Mouse (Mus musculus) ES-E14 (cell line): ENCODE data around the gene Sult1e1. TPM values are rescaled to one million over a fixed set of nuclear protein-coding genes. Genes with fewer than 3 reads are reported as not detected.

Experiments
- DNase-seq: peaks from one replicate; pipeline ENCODE4 v3.0.0-alpha.2; 2013; ENCODE audit warnings: low read depth, low spot score
- H3K27ac ChIP-seq: 2 replicates; pipeline ENCODE4 v1.5.1; 2012; ENCODE audit warnings: low read depth, mild to moderate bottlenecking, low read length, moderate library complexity, mixed read lengths; ENCODE audit not compliant: poor library complexity, insufficient read depth, severe bottlenecking
- H3K36me3 ChIP-seq: 2 replicates; pipeline ENCODE4 v1.6.1; 2012; ENCODE audit warnings: mild to moderate bottlenecking, low read length, moderate library complexity, mixed read lengths; ENCODE audit not compliant: control insufficient read depth, poor library complexity, insufficient read depth, severe bottlenecking
- H3K4me1 ChIP-seq, 2 experiments: fragments of 150-350 bp in 1 of 2; sonication (generic) in 1 of 2; 2 replicates each; pipeline ENCODE4 v1.6.1; 2012; ENCODE audit warnings: low read length in 2 of 2, mild to moderate bottlenecking in 1 of 2, mixed read lengths in 1 of 2; ENCODE audit not compliant: control insufficient read depth in 2 of 2, insufficient read depth in 2 of 2, poor library complexity in 1 of 2
- H3K4me3 ChIP-seq, 2 experiments: fragments of 150-350 bp in 1 of 2; sonication (generic) in 1 of 2; 2 replicates each; pipeline ENCODE4 v1.5.1; 2012; ENCODE audit warnings: low read length in 2 of 2, low read depth in 1 of 2, mild to moderate bottlenecking in 1 of 2, mixed read lengths in 1 of 2; ENCODE audit not compliant: insufficient read depth in 1 of 2, poor library complexity in 1 of 2, severe bottlenecking in 1 of 2
- H3K9ac ChIP-seq: 2 replicates; pipeline ENCODE4 v1.6.1; 2012; ENCODE audit warnings: low read depth, mild to moderate bottlenecking, low read length, mixed read lengths; ENCODE audit not compliant: poor library complexity, insufficient read depth, severe bottlenecking
- H3K9me3 ChIP-seq: fragments of 150-350 bp; sonication (generic); 2 replicates; pipeline ENCODE4 v1.6.1; 2012; ENCODE audit warnings: low read depth, mild to moderate bottlenecking, low read length; ENCODE audit not compliant: control insufficient read depth, insufficient read depth
- CHD2 ChIP-seq: IDR thresholded peaks from 2 replicates; pipeline ENCODE4 v1.6.1; 2014; ENCODE audit warnings: mild to moderate bottlenecking, low read depth, low read length, inconsistent platforms
- HCFC1 ChIP-seq: IDR thresholded peaks from 2 replicates; pipeline ENCODE4 v1.6.1; 2012; ENCODE audit warnings: low read length, inconsistent platforms, borderline replicate concordance; ENCODE audit not compliant: insufficient read depth
- MAFK ChIP-seq: IDR thresholded peaks from 2 replicates; pipeline ENCODE4 v1.6.1; 2014; ENCODE audit warnings: mild to moderate bottlenecking, low read depth, low read length, inconsistent platforms; ENCODE audit not compliant: insufficient read depth
- ZC3H11A ChIP-seq: IDR thresholded peaks from 2 replicates; pipeline ENCODE4 v1.6.1; 2012; ENCODE audit warnings: low read depth, mild to moderate bottlenecking, inconsistent platforms, low read length, borderline replicate concordance
- ZNF384 ChIP-seq: IDR thresholded peaks from 2 replicates; pipeline ENCODE4 v1.6.1; 2012; ENCODE audit warnings: low read depth, low read length, inconsistent platforms
- in situ Hi-C, 2 experiments: fragments of 600-800 bp; cut with MboI; formaldehyde crosslinking; loops; one replicate each; pipeline ENCODE4 v1.15.1; 2025; ENCODE audit warnings: low sequenced_read_pairs in 2 of 2, inconsistent platforms in 1 of 2; ENCODE audit not compliant: unreplicated experiment in 2 of 2
- total RNA-seq: library from RNA; depleted of rRNA; stranded (reverse); fragments of 300-350 nt; gene quantifications from 2 replicates; pipeline ENCODE4 v1.2.3, GENCODE M21; 2012; rRNA removed

The Sult1e1 gene
- 0.18 TPM in 1 of 2 replicates, not detected in the other for total RNA-seq

DNA sequence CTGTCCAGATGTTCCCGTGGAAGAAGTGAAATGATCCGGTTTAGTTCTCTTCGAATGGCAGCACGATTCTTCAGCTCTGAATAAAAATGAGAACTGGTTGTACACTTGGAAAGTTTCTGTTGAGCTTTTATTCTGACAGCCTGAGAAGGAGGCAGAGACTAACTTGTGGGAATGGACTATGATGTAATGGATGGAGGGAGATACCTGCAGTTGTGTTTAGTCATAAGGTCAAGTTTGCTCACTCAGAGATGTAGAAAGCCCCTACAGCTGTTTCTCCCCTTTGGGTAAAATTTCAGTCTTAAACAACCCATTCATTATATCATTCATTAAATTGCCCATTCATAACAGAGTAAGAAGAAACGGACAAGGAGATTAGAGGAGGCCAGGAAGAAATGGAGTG is at the start of gene Sult1e1:
Sult1e1 (minus strand) TSS at position 101 of the 400 bp plus-strand sequence.
- Histone ChIP-seq H3K9me3 (no peaks in the 10 kb centered on the region), H3K4me3 (no peak within 1 kb of the TSS), H3K4me1 (no peaks in the 10 kb centered on the region), H3K27ac (no peak within 1 kb of the TSS), H3K36me3 (no peaks in the 10 kb centered on the region), H3K9ac (no peak within 1 kb of the TSS)
- no peak for TF ChIP-seq MAFK
- no peak for TF ChIP-seq ZC3H11A
- no peak for TF ChIP-seq CHD2
- TF ChIP-seq HCFC1 = no peak
- no peak for TF ChIP-seq ZNF384
- no peak for DNase-seq
- in situ Hi-C loops = no loop called here

DNA sequence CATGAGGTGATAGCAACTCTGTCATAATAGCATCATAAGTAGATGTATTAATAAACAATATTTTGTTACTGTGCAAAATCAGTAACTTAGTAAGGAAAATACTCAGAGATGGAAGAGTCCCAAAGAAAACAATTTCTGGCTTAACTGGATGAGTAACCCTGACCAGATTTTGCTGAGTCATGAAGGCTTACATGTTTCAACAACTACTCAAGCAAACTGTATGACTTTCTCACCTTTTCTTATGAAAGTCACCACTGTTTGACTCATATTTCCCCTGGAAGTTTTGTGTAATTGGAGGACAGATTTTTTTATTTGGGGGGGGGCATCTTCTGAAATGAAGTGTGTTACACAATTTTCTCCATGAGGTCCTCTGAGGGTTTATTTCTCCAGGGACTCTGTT is 31.3 kb upstream of the Sult1e1 start:
- no peak overlapping the region for H3K27ac ChIP-seq
- in situ Hi-C loops = no loop called here
- H3K9me3 ChIP-seq = no peaks in the 10 kb centered on the region
- H3K36me3 ChIP-seq = no peaks in the 10 kb centered on the region
- H3K9ac ChIP-seq = no peak overlapping the region
- no peak for DNase-seq
- TF ChIP-seq MAFK (peak; percentile 77), ZC3H11A (no peak)
- H3K4me3 ChIP-seq = no peak overlapping the region
- no peaks in the 10 kb centered on the region for H3K4me1 ChIP-seq

DNA sequence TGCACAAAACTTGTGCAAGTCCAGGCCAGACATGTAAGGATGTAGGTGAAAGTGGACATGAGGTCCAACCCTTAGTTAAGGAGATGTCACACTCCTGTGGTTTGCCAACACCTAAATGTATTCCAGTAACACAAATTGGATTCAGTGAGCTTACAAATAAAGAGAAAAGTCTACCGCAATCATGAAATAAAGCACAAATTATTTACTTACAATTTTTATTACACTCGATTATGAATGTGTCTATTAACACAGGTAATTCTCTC is 23.7 kb upstream of the Sult1e1 start:
- no peak for DNase-seq
- Histone ChIP-seq H3K36me3 (no peaks in the 10 kb centered on the region), H3K9me3 (no peaks in the 10 kb centered on the region), H3K9ac (no peak overlapping the region), H3K4me3 (no peak overlapping the region), H3K4me1 (no peaks in the 10 kb centered on the region), H3K27ac (no peak overlapping the region)
- in situ Hi-C loops = no loop called here
- no peak for TF ChIP-seq CHD2
- no peak for TF ChIP-seq ZC3H11A
- no peak for TF ChIP-seq ZNF384
- no peak for TF ChIP-seq HCFC1
- TF ChIP-seq MAFK = no peak

DNA sequence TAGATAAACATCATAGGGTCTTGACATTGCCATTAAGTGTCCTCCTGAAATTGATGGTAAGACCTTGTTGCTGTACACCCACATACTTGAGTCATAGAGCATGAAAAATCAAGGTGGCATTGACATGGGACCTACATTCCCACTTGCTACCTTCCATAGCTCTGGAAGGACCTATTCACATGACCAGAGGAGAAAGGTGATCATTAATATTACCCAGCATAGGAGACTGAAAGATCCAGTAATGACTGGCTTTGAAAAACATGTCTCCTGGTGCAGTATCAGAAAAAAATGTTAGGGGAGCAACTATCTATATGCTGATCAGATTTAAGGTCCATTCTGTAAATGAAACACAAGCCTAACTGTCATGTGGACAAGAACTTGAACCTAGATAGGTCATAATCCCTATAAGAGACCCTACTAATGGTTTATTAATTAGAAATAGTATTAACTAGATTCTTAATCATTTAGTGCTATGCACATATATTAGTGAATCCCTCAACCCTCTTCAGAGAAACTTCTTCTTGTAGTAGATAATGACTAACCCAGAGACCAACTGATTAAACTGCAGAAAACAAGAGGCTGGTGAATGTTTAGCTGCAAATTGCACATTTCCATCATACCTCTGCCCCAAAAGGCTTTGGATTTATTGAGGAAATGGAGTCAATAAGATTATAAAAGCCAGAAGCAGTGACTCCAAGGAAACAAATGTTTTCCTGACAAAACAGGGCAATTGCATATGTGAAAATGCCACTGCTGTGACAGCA is 23.2 kb upstream of the Sult1e1 start:
- no peak overlapping the region for H3K4me3 ChIP-seq
- TF ChIP-seq HCFC1 (no peak), MAFK (no peak), CHD2 (no peak), ZNF384 (no peak), ZC3H11A (no peak)
- H3K4me1 ChIP-seq = no peaks in the 10 kb centered on the region
- H3K9ac ChIP-seq = no peak overlapping the region
- H3K36me3 ChIP-seq = no peaks in the 10 kb centered on the region
- no peak for DNase-seq
- no peaks in the 10 kb centered on the region for H3K9me3 ChIP-seq
- in situ Hi-C loops = no loop called here
- no peak overlapping the region for H3K27ac ChIP-seq

DNA sequence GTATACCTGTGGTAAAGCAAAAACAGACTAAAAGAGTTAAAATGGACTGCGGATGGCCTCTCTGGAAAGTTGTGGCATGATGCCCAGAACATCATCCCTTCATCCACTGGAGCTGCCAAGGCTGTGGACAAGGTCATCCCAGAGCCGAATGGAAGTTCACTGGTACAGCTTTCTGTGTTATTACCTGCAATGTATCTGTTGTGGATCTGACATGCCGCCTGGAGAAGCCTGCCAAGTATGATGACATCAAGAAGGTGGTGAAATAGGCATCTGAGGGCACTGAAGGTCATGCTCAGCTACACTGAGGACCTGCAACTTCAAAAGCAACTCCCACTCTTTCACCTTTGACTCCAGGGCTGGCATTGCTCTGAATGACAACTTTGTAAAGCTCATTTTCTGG is 9.6 kb upstream of the Sult1e1 start:
- in situ Hi-C loops = no loop called here
- no peak for DNase-seq
- no peak overlapping the region for H3K27ac ChIP-seq
- no peak overlapping the region for H3K4me3 ChIP-seq
- TF ChIP-seq ZNF384 (no peak), HCFC1 (no peak), CHD2 (no peak), ZC3H11A (no peak), MAFK (no peak)
- no peaks in the 10 kb centered on the region for H3K9me3 ChIP-seq
- H3K4me1 ChIP-seq = no peaks in the 10 kb centered on the region
- H3K9ac ChIP-seq = no peak overlapping the region
- no peaks in the 10 kb centered on the region for H3K36me3 ChIP-seq
